Mouse (Mus musculus): ENCODE measurements around the gene Mef2a. TPM values are rescaled to one million over a fixed set of nuclear protein-coding genes. Genes with fewer than 3 reads are reported as not detected.

Gene Mef2a
- polyA plus RNA-seq, 1 experiment from 2014 or later, result 30.6 TPM

Other genes with a start within 250 kb of the Mef2a start
- gene Lysmd4, start 150.3 kb downstream of the Mef2a start, polyA plus RNA-seq (2016; fragmentation: Nextera tagmentation; extraction: Ambion mirVana), result 18.2 and 22.5 TPM in 2 replicates

Data from forebrain, embryonic 12.5 days (tissue).